Mouse (Mus musculus) heart, embryonic 13.5 days (tissue): ENCODE results near the gene Il12rb1. TPM values are rescaled to one million over a fixed set of nuclear protein-coding genes. Genes with fewer than 3 reads are reported as not detected.
A peak's percentile ranks its signal among the peaks of the same experiment; 100 is the strongest.

Source experiments
- ATAC-seq: fragments of 200-750 bp; cut with Nextera tagmentation; 2 replicates; pipeline ENCODE4 v1.8.0; 2017; ENCODE audit warnings: moderate TSS enrichment; ENCODE audit not compliant: insufficient number of reproducible peaks, low FRiP score, low TSS enrichment; ENCODE audit errors: extremely low read depth
- H3K27ac ChIP-seq: fragments of 300-500 bp; sonication (generic); replicated peaks from 2 replicates; pipeline ENCODE4 v1.5.1; 2015; ENCODE audit warnings: moderate library complexity, mild to moderate bottlenecking, inconsistent platforms
- H3K27me3 ChIP-seq: fragments of 300-500 bp; sonication (generic); replicated peaks from 2 replicates; pipeline ENCODE4 v1.6.1; 2015; ENCODE audit warnings: mild to moderate bottlenecking, inconsistent platforms
- H3K36me3 ChIP-seq: fragments of 300-500 bp; sonication (generic); 2 replicates; pipeline ENCODE4 v1.6.1; 2015; ENCODE audit warnings: mild to moderate bottlenecking, inconsistent platforms
- H3K4me1 ChIP-seq: fragments of 300-500 bp; sonication (generic); 2 replicates; pipeline ENCODE4 v1.6.1; 2015; ENCODE audit warnings: inconsistent platforms
- H3K4me2 ChIP-seq: fragments of 300-500 bp; sonication (generic); 2 replicates; pipeline ENCODE4 v1.6.1; 2015; ENCODE audit warnings: inconsistent platforms, mild to moderate bottlenecking, moderate library complexity
- H3K4me3 ChIP-seq: fragments of 300-500 bp; sonication (generic); 2 replicates; pipeline ENCODE4 v1.5.1; 2015; ENCODE audit warnings: moderate library complexity, mild to moderate bottlenecking, inconsistent platforms
- H3K9ac ChIP-seq: fragments of 300-500 bp; sonication (generic); 2 replicates; pipeline ENCODE4 v1.6.1; 2015; ENCODE audit warnings: inconsistent platforms, mild to moderate bottlenecking, moderate library complexity
- H3K9me3 ChIP-seq: fragments of 300-500 bp; sonication (generic); 2 replicates; pipeline ENCODE4 v1.6.1; 2016; ENCODE audit warnings: inconsistent platforms
- WGBS: fragments of 180-500 bp; shearing (Covaris S2); methylation state at CpG from one replicate; pipeline ENCODE4 v1.1.7; 2015; ENCODE audit warnings: mixed read lengths; 5-methylcytosine and 5-hydroxymethylcytosine counted together
- polyA plus RNA-seq: library from polyadenylated mRNA; unstranded; fragments of >200 nt; fragmentation: Nextera tagmentation; extraction: Ambion mirVana; gene quantifications from 2 replicates; pipeline ENCODE4 v1.2.1, GENCODE M21; 2015

Il12rb1 gene
- polyA plus RNA-seq, 1 experiment from 2014 or later: not detected

- Histone ChIP-seq H3K27me3 (peaks cover 85% of the 10 kb centered on the region), H3K9me3 (no peaks in the 10 kb centered on the region), H3K9ac (no peak overlapping the region), H3K4me3 (no peak overlapping the region), H3K36me3 (no peaks in the 10 kb centered on the region), H3K4me2 (no peak overlapping the region), H3K27ac (no peak overlapping the region), H3K4me1 (peaks cover 21% of the 10 kb centered on the region)
- WGBS: 64% methylated on average over 1 of the region's 1 CpGs
- ATAC-seq: no peak
These were observed 6.4 kb upstream of the Il12rb1 start for GRCm38 (mm10) chr8:70801830-70802229.

- peaks cover 16% of the 10 kb centered on the region for H3K4me1 ChIP-seq
- no peaks in the 10 kb centered on the region for H3K36me3 ChIP-seq
- no peak overlapping the region for H3K9ac ChIP-seq
- ATAC-seq: no peak
- 59% methylated on average over 11 of the region's 11 CpGs for WGBS
- H3K4me3 ChIP-seq: no peak overlapping the region
- peak overlapping the region; percentile 95 for H3K4me2 ChIP-seq
- H3K9me3 ChIP-seq: no peaks in the 10 kb centered on the region
- H3K27me3 ChIP-seq: peaks cover 88% of the 10 kb centered on the region
- no peak overlapping the region for H3K27ac ChIP-seq
These were observed 5.3 kb upstream of the Il12rb1 start for GRCm38 (mm10) chr8:70802786-70803510.

- under 1% methylated on average over 43 of the region's 47 CpGs for WGBS
- peak overlapping the region; percentile 95 for H3K4me2 ChIP-seq
- peaks cover 13% of the 10 kb centered on the region for H3K4me1 ChIP-seq
- H3K4me3 ChIP-seq: peak overlapping the region; percentile 63
- H3K9me3 ChIP-seq: no peaks in the 10 kb centered on the region
- no peak overlapping the region for H3K27ac ChIP-seq
- 0 out of 2 replicates have a peak, but pooled peaks have one; percentile 10 for ATAC-seq
- peaks cover 81% of the 10 kb centered on the region for H3K27me3 ChIP-seq
- no peaks in the 10 kb centered on the region for H3K36me3 ChIP-seq
- peak overlapping the region; percentile 75 for H3K9ac ChIP-seq
These were observed 4.3 kb upstream of the Il12rb1 start for GRCm38 (mm10) chr8:70803761-70804480.

GRCm38 (mm10) chr8:70804481-70805206 is 3.6 kb upstream of the Il12rb1 start, which contains the start of gene Mast3:
Mast3 (minus strand) TSS chr8:70805054.
- peak; percentile 63; the same call in 1 of the 2 replicates for ATAC-seq
- Histone ChIP-seq H3K4me3 (peak within 1 kb of the TSS; percentile 63), H3K36me3 (no peaks in the 10 kb centered on the region), H3K4me2 (peak within 1 kb of the TSS; percentile 95), H3K4me1 (peaks cover 13% of the 10 kb centered on the region), H3K27ac (no peak within 1 kb of the TSS), H3K9ac (peak within 1 kb of the TSS; percentile 75), H3K27me3 (peaks cover 79% of the 10 kb centered on the region), H3K9me3 (no peaks in the 10 kb centered on the region)
- WGBS: 1% methylated on average over 45 of the region's 45 CpGs

GRCm38 (mm10) chr8:70806541-70806940 is 1.7 kb upstream of the Il12rb1 start:
- Histone ChIP-seq H3K9me3 (no peaks in the 10 kb centered on the region), H3K4me2 (no peak overlapping the region), H3K9ac (no peak overlapping the region), H3K36me3 (no peaks in the 10 kb centered on the region), H3K4me1 (peaks cover 13% of the 10 kb centered on the region), H3K4me3 (no peak overlapping the region), H3K27ac (no peak overlapping the region), H3K27me3 (peaks cover 79% of the 10 kb centered on the region)
- no peak for ATAC-seq
- WGBS: 77% methylated on average over 4 of the region's 4 CpGs

GRCm38 (mm10) chr8:70807304-70807703 is 945 bp upstream of the Il12rb1 start:
- peaks cover 74% of the 10 kb centered on the region for H3K27me3 ChIP-seq
- no peak overlapping the region for H3K4me3 ChIP-seq
- 44% methylated on average over 1 of the region's 1 CpGs for WGBS
- H3K36me3 ChIP-seq: no peaks in the 10 kb centered on the region
- H3K9ac ChIP-seq: no peak overlapping the region
- ATAC-seq: no peak
- no peak overlapping the region for H3K27ac ChIP-seq
- H3K9me3 ChIP-seq: no peaks in the 10 kb centered on the region
- H3K4me1 ChIP-seq: peaks cover 13% of the 10 kb centered on the region
- H3K4me2 ChIP-seq: no peak overlapping the region

- H3K9ac ChIP-seq: no peak overlapping the region
- WGBS: 72% methylated on average over 8 of the region's 8 CpGs
- no peak for ATAC-seq
- peaks cover 6% of the 10 kb centered on the region for H3K4me1 ChIP-seq
- H3K4me3 ChIP-seq: no peak overlapping the region
- no peak overlapping the region for H3K27ac ChIP-seq
- no peak overlapping the region for H3K4me2 ChIP-seq
- H3K36me3 ChIP-seq: no peaks in the 10 kb centered on the region
- H3K27me3 ChIP-seq: peaks cover 72% of the 10 kb centered on the region
- H3K9me3 ChIP-seq: no peaks in the 10 kb centered on the region
These were observed 879 bp downstream of the Il12rb1 start for GRCm38 (mm10) chr8:70808955-70809701.

- ATAC-seq: no peak
- Histone ChIP-seq H3K36me3 (no peaks in the 10 kb centered on the region), H3K9ac (no peak overlapping the region), H3K27ac (no peak overlapping the region), H3K4me1 (no peaks in the 10 kb centered on the region), H3K4me2 (no peak overlapping the region), H3K27me3 (peaks cover 76% of the 10 kb centered on the region), H3K9me3 (no peaks in the 10 kb centered on the region), H3K4me3 (no peak overlapping the region)
- 65% methylated on average over 20 of the region's 20 CpGs for WGBS
These were observed 2.9 kb downstream of the Il12rb1 start for GRCm38 (mm10) chr8:70810962-70811680.

- Histone ChIP-seq H3K36me3 (no peaks in the 10 kb centered on the region), H3K4me1 (peaks cover 6% of the 10 kb centered on the region), H3K4me3 (no peak overlapping the region), H3K9me3 (no peaks in the 10 kb centered on the region), H3K9ac (no peak overlapping the region), H3K27me3 (peaks cover 78% of the 10 kb centered on the region), H3K4me2 (no peak overlapping the region), H3K27ac (no peak overlapping the region)
- ATAC-seq: no peak
- 36% methylated on average over 4 of the region's 4 CpGs for WGBS
These were observed 3.8 kb downstream of the Il12rb1 start for GRCm38 (mm10) chr8:70812055-70812454.

- ATAC-seq: no peak
- Histone ChIP-seq H3K36me3 (no peaks in the 10 kb centered on the region), H3K4me1 (peaks cover 6% of the 10 kb centered on the region), H3K27ac (no peak overlapping the region), H3K9me3 (no peaks in the 10 kb centered on the region; the same call in 1 of the 2 replicates), H3K4me3 (no peak overlapping the region), H3K4me2 (no peak overlapping the region), H3K9ac (no peak overlapping the region), H3K27me3 (peaks cover 81% of the 10 kb centered on the region)
- WGBS: 57% methylated on average over 4 of the region's 4 CpGs
These were observed 4.6 kb downstream of the Il12rb1 start for GRCm38 (mm10) chr8:70812885-70813284.
